Comparison of ENCODE assay signal across 8 mouse cellular contexts in genomic region chr7:35584068-35584785, GRCm38 (mm10). TPM values are rescaled to one million over a fixed set of nuclear protein-coding genes. Genes with fewer than 3 reads are reported as not detected.
A peak's percentile ranks its signal among the peaks of the same experiment; 100 is the strongest.
DNase-seq lines count a peak whose midpoint lies in the region; ATAC-seq and TF ChIP-seq lines count a peak whose summit lies in the region.

No protein-coding gene starts in this region.

- H3K36me3 ChIP-seq in heart, embryonic 11.5 days (ENCODE audit: control insufficient read depth, insufficient read depth, low read length): no peaks in the 10 kb centered on the region
- no peaks in the 10 kb centered on the region for H3K36me3 ChIP-seq in ES-E14 (ENCODE audit: control insufficient read depth, insufficient read depth, low read length, poor library complexity, severe bottlenecking)
- no peaks in the 10 kb centered on the region for H3K36me3 ChIP-seq in hindbrain, embryonic 10.5 days
- no peaks in the 10 kb centered on the region for H3K36me3 ChIP-seq in midbrain, embryonic 11.5 days (ENCODE audit: control insufficient read depth, insufficient read depth, low read length)

- no peak for ATAC-seq in heart, embryonic 11.5 days (replicated peaks; ENCODE audit: insufficient number of reproducible peaks, low FRiP score, low TSS enrichment)
- ATAC-seq in midbrain, embryonic 11.5 days (ENCODE audit: low FRiP score): no peak
- no peak for ATAC-seq in inflammation-experienced regulatory T-cells, adult 6 months

- no peak overlapping the region for H3K27ac ChIP-seq in heart, embryonic 11.5 days (ENCODE audit: low read depth, low read length)
- H3K27ac ChIP-seq in ES-E14 (ENCODE audit: insufficient read depth, low read depth, low read length, poor library complexity, severe bottlenecking): no peak overlapping the region
- 0 out of 2 replicates have a peak overlapping the region, but pooled peaks have one; percentile 91 for H3K27ac ChIP-seq in hindbrain, embryonic 10.5 days
- no peak overlapping the region for H3K27ac ChIP-seq in midbrain, embryonic 11.5 days (ENCODE audit: low read depth, low read length)

- no peaks in the 10 kb centered on the region for H3K9me3 ChIP-seq in heart, embryonic 11.5 days (replicated peaks; ENCODE audit: control insufficient read depth, low read length)
- no peaks in the 10 kb centered on the region for H3K9me3 ChIP-seq in ES-E14 (ENCODE audit: control insufficient read depth, insufficient read depth, low read depth, low read length)
- H3K9me3 ChIP-seq in hindbrain, embryonic 10.5 days: no peaks in the 10 kb centered on the region
- no peaks in the 10 kb centered on the region for H3K9me3 ChIP-seq in midbrain, embryonic 11.5 days (ENCODE audit: control insufficient read depth, low read length)

- in situ Hi-C loops in ES-E14 (cut with MboI; ENCODE audit: low sequenced_read_pairs in 2 of 2, unreplicated experiment in 2 of 2): no loop called here

- peaks cover 12% of the 10 kb centered on the region; the same call in 1 of the 2 replicates for H3K27me3 ChIP-seq in heart, embryonic 11.5 days (ENCODE audit: control insufficient read depth, insufficient read depth, low read length)
- H3K27me3 ChIP-seq in hindbrain, embryonic 10.5 days (ENCODE audit: insufficient read depth, poor library complexity, severe bottlenecking): peaks cover 46% of the 10 kb centered on the region
- peaks cover 20% of the 10 kb centered on the region for H3K27me3 ChIP-seq in midbrain, embryonic 11.5 days (ENCODE audit: control insufficient read depth, insufficient read depth, low read length)

- intact Hi-C loops in left cerebral cortex, postnatal 25 days (cut with DNase I): loop anchor here (2.0 kb wide), 1 partner anchor 29 kb away; no protein-coding TSS in a partner anchor

- 3% methylated on average over 36 of the region's 36 CpGs for WGBS in heart, embryonic 11.5 days (ENCODE audit: insufficient replicate concordance)
- WGBS in hindbrain, embryonic 10.5 days: 5% methylated on average over 36 of the region's 36 CpGs
- WGBS in midbrain, embryonic 11.5 days: 2% methylated on average over 36 of the region's 36 CpGs

- peak overlapping the region; percentile 81 for H3K4me3 ChIP-seq in heart, embryonic 11.5 days (ENCODE audit: low read depth, low read length)
- H3K4me3 ChIP-seq in ES-E14 (ENCODE audit: insufficient read depth in 1 of 2, low read depth in 1 of 2, low read length in 2 of 2, poor library complexity in 1 of 2, severe bottlenecking in 1 of 2): peak overlapping the region; percentile 75 to 85
- peak overlapping the region; percentile 95 for H3K4me3 ChIP-seq in hindbrain, embryonic 10.5 days
- H3K4me3 ChIP-seq in midbrain, embryonic 11.5 days (ENCODE audit: low read depth, low read length): peak overlapping the region; percentile 67

- no peak for DNase-seq in heart, postnatal 4 days
- no peak for DNase-seq in ES-E14 (ENCODE audit: low read depth, low spot score)
- DNase-seq in hindbrain, embryonic 10.5 days (ENCODE audit: low spot score): no peak
- DNase-seq in midbrain, embryonic 11.5 days (ENCODE audit: low spot score, missing footprints): peak; percentile 93
- no peak for DNase-seq in left cerebral cortex, postnatal 25 days (ENCODE audit: low spot score in 2 of 2)
- no peak for DNase-seq in frontal cortex, postnatal 25 days (ENCODE audit: low spot score in 2 of 2)

- H3K9ac ChIP-seq in heart, embryonic 11.5 days (ENCODE audit: low read depth, low read length): peak overlapping the region; percentile 65
- peak overlapping the region; percentile 69 for H3K9ac ChIP-seq in ES-E14 (ENCODE audit: insufficient read depth, low read depth, low read length, poor library complexity, severe bottlenecking)
- peak overlapping the region; percentile 45 for H3K9ac ChIP-seq in midbrain, embryonic 11.5 days (ENCODE audit: low read length)

- H3K4me1 ChIP-seq in heart, embryonic 11.5 days (ENCODE audit: control insufficient read depth, insufficient read depth, low read length): peaks cover 12% of the 10 kb centered on the region
- peaks cover 2 to 15% of the 10 kb centered on the region in 2 experiments; a peak in 3 of 4 replicates for H3K4me1 ChIP-seq in ES-E14 (ENCODE audit: control insufficient read depth in 2 of 2, insufficient read depth in 2 of 2, low read length in 2 of 2, poor library complexity in 1 of 2)
- H3K4me1 ChIP-seq in hindbrain, embryonic 10.5 days (replicated peaks): peaks cover 43% of the 10 kb centered on the region
- peaks cover 22% of the 10 kb centered on the region for H3K4me1 ChIP-seq in midbrain, embryonic 11.5 days (ENCODE audit: control insufficient read depth, insufficient read depth, low read length)

- H3K4me2 ChIP-seq in heart, embryonic 11.5 days: peak overlapping the region; percentile 85
- peak overlapping the region; percentile 96 for H3K4me2 ChIP-seq in midbrain, embryonic 11.5 days

TF ChIP-seq in ES-E14, 5 proteins besides CTCF, POLR2A, EP300 and RAD21:
- TF ChIP-seq HCFC1 (IDR thresholded peaks at IDR 0.05; ENCODE audit: borderline replicate concordance, insufficient read depth, low read length): no peak
- TF ChIP-seq ZC3H11A (IDR thresholded peaks at IDR 0.05; ENCODE audit: borderline replicate concordance, low read depth, low read length): no peak

RNA-seq across cellular contexts. Expression of gene Rgs9bp, which starts 1.2 kb away (rescaled TPM):
- 1.0 and 1.7 TPM in 2 replicates for polyA plus RNA-seq in heart, embryonic 11.5 days (2014; fragmentation: Nextera tagmentation; extraction: Ambion mirVana)
- total RNA-seq in heart, postnatal 4 days (2021): under 1 TPM; 0.09 to 0.14 TPM
- total RNA-seq in ES-E14 (2012; rRNA removed): 0.71 and 1.1 TPM in 2 replicates
- polyA plus RNA-seq in hindbrain, embryonic 10.5 days (2016; fragmentation: Nextera tagmentation; extraction: Ambion mirVana): 0.18 and 0.26 TPM in 2 replicates
- 0.11 and 0.45 TPM in 2 replicates for polyA plus RNA-seq in midbrain, embryonic 11.5 days (2014; fragmentation: Nextera tagmentation; extraction: Ambion mirVana)
- under 1 TPM; 0.48 TPM for total RNA-seq in left cerebral cortex, postnatal 25 days (2021)
- not detected for polyA plus RNA-seq in inflammation-experienced regulatory T-cells, adult 6 months (2017; shearing (Covaris generic))

RNA-seq across cellular contexts. Expression of gene Ankrd27, which starts 1.8 kb away (rescaled TPM):
- 15.5 and 18.8 TPM in 2 replicates for polyA plus RNA-seq in heart, embryonic 11.5 days (2014; fragmentation: Nextera tagmentation; extraction: Ambion mirVana)
- total RNA-seq in heart, postnatal 4 days (2021): 10 to 100 TPM; 12.1 to 15.2 TPM
- total RNA-seq in ES-E14 (2012; rRNA removed): 25.0 and 31.4 TPM in 2 replicates
- polyA plus RNA-seq in hindbrain, embryonic 10.5 days (2016; fragmentation: Nextera tagmentation; extraction: Ambion mirVana): 31.4 and 36.8 TPM in 2 replicates
- 27.0 and 31.0 TPM in 2 replicates for polyA plus RNA-seq in midbrain, embryonic 11.5 days (2014; fragmentation: Nextera tagmentation; extraction: Ambion mirVana)
- 10 to 100 TPM; 40.3 to 42.6 TPM for total RNA-seq in left cerebral cortex, postnatal 25 days (2021)
- polyA plus RNA-seq in inflammation-experienced regulatory T-cells, adult 6 months (2017; shearing (Covaris generic)): 10 to 100 TPM; 44.9 to 51.8 (median 50.5) TPM

RNA-seq across cellular contexts. Expression of gene Nudt19, which starts 28.1 kb away (rescaled TPM):
- 90.4 and 99.8 TPM in 2 replicates for polyA plus RNA-seq in heart, embryonic 11.5 days (2014; fragmentation: Nextera tagmentation; extraction: Ambion mirVana)
- total RNA-seq in heart, postnatal 4 days (2021): 10 to 100 TPM; 81.1 to 85.6 TPM
- 15.8 and 30.0 TPM in 2 replicates for total RNA-seq in ES-E14 (2012; rRNA removed)
- 41.8 and 48.7 TPM in 2 replicates for polyA plus RNA-seq in hindbrain, embryonic 10.5 days (2016; fragmentation: Nextera tagmentation; extraction: Ambion mirVana)
- 43.2 and 46.1 TPM in 2 replicates for polyA plus RNA-seq in midbrain, embryonic 11.5 days (2014; fragmentation: Nextera tagmentation; extraction: Ambion mirVana)
- 10 to 100 TPM; 69.2 to 73.8 TPM for total RNA-seq in left cerebral cortex, postnatal 25 days (2021)
- 10 to 100 TPM; 48.7 to 54.7 (median 50.4) TPM for polyA plus RNA-seq in inflammation-experienced regulatory T-cells, adult 6 months (2017; shearing (Covaris generic))

RNA-seq across cellular contexts. Expression of gene Tdrd12, which starts 46.7 kb away (rescaled TPM):
- 0.42 and 0.67 TPM in 2 replicates for polyA plus RNA-seq in heart, embryonic 11.5 days (2014; fragmentation: Nextera tagmentation; extraction: Ambion mirVana)
- total RNA-seq in heart, postnatal 4 days (2021): 1 to 10 TPM; 1.0 to 1.3 TPM
- 35.4 and 35.9 TPM in 2 replicates for total RNA-seq in ES-E14 (2012; rRNA removed)
- 0.30 TPM in 1 of 2 replicates, not detected in the other for polyA plus RNA-seq in hindbrain, embryonic 10.5 days (2016; fragmentation: Nextera tagmentation; extraction: Ambion mirVana)
- polyA plus RNA-seq in midbrain, embryonic 11.5 days (2014; fragmentation: Nextera tagmentation; extraction: Ambion mirVana): 0.11 TPM in 2 replicates
- total RNA-seq in left cerebral cortex, postnatal 25 days (2021): under 1 TPM; 0.23 to 0.53 TPM
- polyA plus RNA-seq in inflammation-experienced regulatory T-cells, adult 6 months (2017; shearing (Covaris generic)): not detected
